Comparison of ENCODE assay signal across 18 mouse cellular contexts in genomic region chr19:22503469-22503868, GRCm38 (mm10).
A peak's percentile ranks its signal among the peaks of the same experiment; 100 is the strongest.
DNase-seq lines count a peak whose midpoint lies in the region; ATAC-seq lines count a peak whose summit lies in the region.
"Had no signal": no experiment of that assay in that cellular context is flagged by ENCODE, and none has a peak within 500 bp of the region (broad histone marks: within the 10 kb centered on the region; RNA-seq: fewer than 3 reads in every experiment).

No protein-coding gene starts in this region.

- peaks cover 4% of the 10 kb centered on the region; the same call in 1 of the 2 replicates for H3K4me1 ChIP-seq in limb, embryonic 12.5 days (replicated peaks)
- no peaks in the 10 kb centered on the region for H3K4me1 ChIP-seq in limb, embryonic 10.5 days
- 0 out of 2 replicates have a peak, but pooled peaks cover 4% of the 10 kb centered on the region for H3K4me1 ChIP-seq in limb, embryonic 13.5 days
- no peaks in the 10 kb centered on the region for H3K4me1 ChIP-seq in heart, embryonic 10.5 days
- H3K4me1 ChIP-seq: embryonic facial prominence, embryonic 10.5 days; embryonic facial prominence, embryonic 12.5 days; forebrain, embryonic 13.5 days; forebrain, embryonic 15.5 days had no signal

- no peak for DNase-seq in limb, embryonic 10.5 days (ENCODE audit: low spot score)
- DNase-seq in skeletal muscle tissue, adult 2 months (ENCODE audit: low read depth, low spot score), result peak; percentile 1
- DNase-seq in heart, embryonic 10.5 days (ENCODE audit: low spot score), result no peak
- no peak for DNase-seq in lung, postnatal 4 days
- DNase-seq: adrenal gland, adult 2 months; adrenal gland, postnatal 10 days; adrenal gland, postnatal 25 days; cerebellum, adult 11-12 months; cerebellum, adult 2 months; cerebellum, adult 9-10 months; cerebellum, postnatal 10 days; cerebellum, postnatal 25 days had no signal

- ATAC-seq in limb, embryonic 12.5 days (ENCODE audit: insufficient number of reproducible peaks, insufficient read depth, low FRiP score, low TSS enrichment, low read depth), result no peak
- ATAC-seq in limb, embryonic 13.5 days (ENCODE audit: low FRiP score, low read depth), result peak; percentile 66
- ATAC-seq: forebrain, embryonic 13.5 days; forebrain, embryonic 15.5 days had no signal

- no peak overlapping the region for H3K9ac ChIP-seq in limb, embryonic 12.5 days (replicated peaks)
- H3K9ac ChIP-seq in limb, embryonic 13.5 days, result no peak overlapping the region
- H3K9ac ChIP-seq: embryonic facial prominence, embryonic 12.5 days; forebrain, embryonic 13.5 days; forebrain, embryonic 15.5 days had no signal

- no peak overlapping the region for H3K4me3 ChIP-seq in limb, embryonic 12.5 days (replicated peaks)
- H3K4me3 ChIP-seq in limb, embryonic 10.5 days, result no peak overlapping the region
- no peak overlapping the region for H3K4me3 ChIP-seq in limb, embryonic 13.5 days
- H3K4me3 ChIP-seq in heart, embryonic 10.5 days, result no peak overlapping the region
- H3K4me3 ChIP-seq: embryonic facial prominence, embryonic 10.5 days; embryonic facial prominence, embryonic 12.5 days; forebrain, embryonic 13.5 days; forebrain, embryonic 15.5 days had no signal

- no peaks in the 10 kb centered on the region for H3K9me3 ChIP-seq in limb, embryonic 12.5 days
- no peaks in the 10 kb centered on the region for H3K9me3 ChIP-seq in limb, embryonic 10.5 days (replicated peaks)
- H3K9me3 ChIP-seq in limb, embryonic 13.5 days, result no peaks in the 10 kb centered on the region
- no peaks in the 10 kb centered on the region for H3K9me3 ChIP-seq in heart, embryonic 10.5 days
- H3K9me3 ChIP-seq: embryonic facial prominence, embryonic 10.5 days; embryonic facial prominence, embryonic 12.5 days; forebrain, embryonic 13.5 days; forebrain, embryonic 15.5 days had no signal

- no peak overlapping the region for H3K27ac ChIP-seq in limb, embryonic 12.5 days
- H3K27ac ChIP-seq in limb, embryonic 10.5 days, result no peak overlapping the region
- H3K27ac ChIP-seq in limb, embryonic 13.5 days, result no peak overlapping the region
- H3K27ac ChIP-seq in heart, embryonic 10.5 days, result no peak overlapping the region
- H3K27ac ChIP-seq: embryonic facial prominence, embryonic 10.5 days; embryonic facial prominence, embryonic 12.5 days; forebrain, embryonic 13.5 days; forebrain, embryonic 15.5 days had no signal

- H3K4me2 ChIP-seq in limb, embryonic 12.5 days, result 0 out of 2 replicates have a peak overlapping the region, but pooled peaks have one; percentile 4
- H3K4me2 ChIP-seq in limb, embryonic 13.5 days (replicated peaks), result no peak overlapping the region; the same call in 1 of the 2 replicates
- H3K4me2 ChIP-seq: embryonic facial prominence, embryonic 12.5 days; forebrain, embryonic 13.5 days; forebrain, embryonic 15.5 days had no signal

- WGBS in limb, embryonic 12.5 days, result 46% methylated on average over 6 of the region's 6 CpGs
- 85% methylated on average over 6 of the region's 6 CpGs for WGBS in limb, embryonic 10.5 days
- 31% methylated on average over 6 of the region's 6 CpGs for WGBS in limb, embryonic 13.5 days
- WGBS in heart, embryonic 10.5 days, result 84% methylated on average over 6 of the region's 6 CpGs

- no peaks in the 10 kb centered on the region for H3K27me3 ChIP-seq in limb, embryonic 12.5 days
- no peaks in the 10 kb centered on the region for H3K27me3 ChIP-seq in limb, embryonic 10.5 days (ENCODE audit: low read depth, poor library complexity, severe bottlenecking)
- H3K27me3 ChIP-seq in limb, embryonic 13.5 days, result no peaks in the 10 kb centered on the region
- H3K27me3 ChIP-seq in heart, embryonic 10.5 days (ENCODE audit: insufficient read depth, poor library complexity, severe bottlenecking), result no peaks in the 10 kb centered on the region
- H3K27me3 ChIP-seq: embryonic facial prominence, embryonic 12.5 days; forebrain, embryonic 13.5 days; forebrain, embryonic 15.5 days had no signal

- H3K36me3 ChIP-seq in limb, embryonic 12.5 days, result no peaks in the 10 kb centered on the region
- no peaks in the 10 kb centered on the region for H3K36me3 ChIP-seq in limb, embryonic 10.5 days
- H3K36me3 ChIP-seq in limb, embryonic 13.5 days, result no peaks in the 10 kb centered on the region
- H3K36me3 ChIP-seq in heart, embryonic 10.5 days, result no peaks in the 10 kb centered on the region
- H3K36me3 ChIP-seq: embryonic facial prominence, embryonic 10.5 days; embryonic facial prominence, embryonic 12.5 days; forebrain, embryonic 15.5 days had no signal
